Mouse (Mus musculus): Measurements from ENCODE around the gene Usp47.

Gene Usp47

DNA sequence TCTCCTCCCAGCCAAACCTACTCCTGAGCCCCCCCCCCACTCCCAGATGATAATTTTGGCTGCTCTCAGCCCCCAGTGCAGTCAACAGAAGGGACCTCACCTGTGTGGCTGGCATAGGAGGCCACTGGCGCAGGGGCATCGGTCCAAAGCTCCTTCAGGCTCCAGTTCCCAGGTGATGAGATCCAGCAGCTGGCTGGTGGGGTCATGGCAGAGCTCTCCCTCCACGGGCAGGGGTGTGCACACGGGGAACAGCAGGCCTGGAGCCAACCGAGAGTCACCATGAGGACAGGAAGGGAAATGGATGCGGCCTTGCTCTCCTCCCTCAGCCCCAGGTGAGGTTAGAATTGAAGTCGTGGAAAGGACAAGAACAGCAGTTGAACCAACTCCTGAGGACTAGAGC is 95.9 kb downstream of the Usp47 start:
- Histone ChIP-seq H3K9me3 (ENCODE audit: low read length) (no peaks in the 10 kb centered on the region), H3K27me3 (ENCODE audit: insufficient read depth, low read length) (peaks cover 3% of the 10 kb centered on the region; the same call in 1 of the 2 replicates), H3K4me1 (replicated peaks; ENCODE audit: low read depth, low read length) (peaks cover 14% of the 10 kb centered on the region), H3K36me3 (ENCODE audit: insufficient read depth, low read length) (no peaks in the 10 kb centered on the region), H3K4me3 (replicated peaks; ENCODE audit: low read length) (no peak overlapping the region)
- TF ChIP-seq CTCF (conservative IDR thresholded peaks at IDR 0.05; ENCODE audit: low read length) (no peak), NANOG (IDR thresholded peaks at IDR 0.05; ENCODE audit: borderline replicate concordance, low read length) (no peak), POU5F1 (IDR thresholded peaks at IDR 0.05; ENCODE audit: borderline replicate concordance, low read length) (no peak)

DNA sequence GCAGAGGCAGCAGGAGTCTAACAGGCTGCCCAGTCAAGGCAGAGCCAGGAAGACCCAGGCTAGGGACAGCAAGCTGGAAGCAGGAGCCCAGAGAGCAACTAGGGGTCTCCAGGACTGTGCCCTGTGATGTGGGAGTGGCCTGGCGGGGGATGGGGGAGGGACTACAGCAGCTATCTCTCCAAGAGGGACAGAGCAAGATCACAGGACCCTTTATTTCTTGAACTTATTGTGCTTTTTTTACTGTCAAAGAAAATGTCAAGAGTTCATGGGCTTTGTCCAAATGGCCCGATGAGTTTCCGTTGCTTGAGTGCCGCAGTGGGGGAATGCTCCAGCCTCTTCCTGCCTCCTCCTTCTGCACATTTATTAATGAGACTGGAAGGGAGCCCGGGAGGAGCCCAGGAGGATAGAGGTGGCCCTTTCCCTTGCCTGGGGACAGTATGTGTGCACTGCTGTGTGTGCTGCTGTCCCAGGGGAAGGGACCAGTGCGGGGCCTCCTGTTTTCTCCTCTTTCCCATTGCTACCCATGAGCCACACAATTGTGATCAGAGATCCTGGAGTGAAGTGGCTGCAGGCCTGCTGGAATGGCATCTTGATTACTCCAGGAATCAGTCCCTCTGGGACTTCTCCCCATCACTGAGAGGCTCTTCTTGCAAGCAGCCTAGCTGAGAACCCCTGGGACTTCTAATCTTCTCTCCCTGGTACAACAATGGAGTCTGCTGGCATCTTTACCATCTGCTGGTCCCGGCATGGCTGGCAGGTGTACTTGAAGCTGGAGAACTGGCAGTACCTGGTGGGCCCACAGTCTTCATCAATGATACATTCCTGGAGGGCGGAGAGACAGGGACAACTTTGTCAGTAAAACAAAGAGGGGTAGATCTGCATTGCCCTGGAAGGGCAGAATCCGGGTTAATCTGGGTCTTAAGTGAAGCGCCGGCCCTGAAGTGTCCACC is 97.8 kb downstream of the Usp47 start:
- peaks cover 20% of the 10 kb centered on the region for H3K4me1 ChIP-seq (replicated peaks; ENCODE audit: low read depth, low read length)
- no peaks in the 10 kb centered on the region for H3K36me3 ChIP-seq (ENCODE audit: insufficient read depth, low read length)
- H3K4me3 ChIP-seq (replicated peaks; ENCODE audit: low read length): no peak overlapping the region
- TF ChIP-seq CTCF (conservative IDR thresholded peaks at IDR 0.05; ENCODE audit: low read length) (no peak), POU5F1 (IDR thresholded peaks at IDR 0.05; ENCODE audit: borderline replicate concordance, low read length) (no peak)
- H3K9me3 ChIP-seq (ENCODE audit: low read length): no peaks in the 10 kb centered on the region
- peaks cover 4% of the 10 kb centered on the region; the same call in 1 of the 2 replicates for H3K27me3 ChIP-seq (ENCODE audit: insufficient read depth, low read length)

DNA sequence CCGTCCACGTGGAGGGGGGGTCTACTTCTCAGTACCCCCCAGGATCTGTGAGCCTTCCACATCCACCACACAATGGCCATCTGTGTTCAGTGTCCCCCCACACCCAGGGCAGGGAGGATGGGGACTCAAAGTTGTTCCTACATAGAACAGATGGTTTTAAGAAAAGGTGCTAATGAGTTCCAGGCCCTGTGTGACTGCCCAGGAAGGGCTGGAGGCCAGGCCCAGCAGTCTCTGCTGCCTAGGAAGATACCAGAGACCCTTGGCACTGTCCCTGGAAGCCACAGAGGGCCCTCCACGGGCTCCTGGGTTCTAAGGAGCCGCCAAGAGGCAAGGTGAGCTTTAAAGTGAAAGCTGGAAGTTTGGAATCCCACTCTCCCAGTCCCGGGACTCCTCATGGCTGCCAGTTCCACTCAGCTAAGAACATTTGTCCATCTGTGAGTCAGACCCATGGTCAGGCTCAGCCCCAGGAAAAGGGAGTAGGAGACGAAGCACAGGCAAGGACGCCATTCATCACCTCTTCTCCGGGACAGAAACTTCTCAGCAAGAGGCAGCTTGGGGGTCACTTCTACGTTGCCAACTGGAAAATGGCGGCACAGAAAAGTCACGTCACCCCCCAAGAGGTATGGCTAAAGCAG is 98.7 kb downstream of the Usp47 start:
- no peak overlapping the region for H3K4me3 ChIP-seq (replicated peaks; ENCODE audit: low read length)
- no peaks in the 10 kb centered on the region for H3K36me3 ChIP-seq (ENCODE audit: insufficient read depth, low read length)
- TF ChIP-seq POU5F1 (IDR thresholded peaks at IDR 0.05; ENCODE audit: borderline replicate concordance, low read length) (no peak), NANOG (IDR thresholded peaks at IDR 0.05; ENCODE audit: borderline replicate concordance, low read length) (no peak), CTCF (conservative IDR thresholded peaks at IDR 0.05; ENCODE audit: low read length) (no peak)
- peaks cover 4% of the 10 kb centered on the region; the same call in 1 of the 2 replicates for H3K27me3 ChIP-seq (ENCODE audit: insufficient read depth, low read length)
- H3K9me3 ChIP-seq (ENCODE audit: low read length): no peaks in the 10 kb centered on the region
- H3K4me1 ChIP-seq (replicated peaks; ENCODE audit: low read depth, low read length): peaks cover 20% of the 10 kb centered on the region

DNA sequence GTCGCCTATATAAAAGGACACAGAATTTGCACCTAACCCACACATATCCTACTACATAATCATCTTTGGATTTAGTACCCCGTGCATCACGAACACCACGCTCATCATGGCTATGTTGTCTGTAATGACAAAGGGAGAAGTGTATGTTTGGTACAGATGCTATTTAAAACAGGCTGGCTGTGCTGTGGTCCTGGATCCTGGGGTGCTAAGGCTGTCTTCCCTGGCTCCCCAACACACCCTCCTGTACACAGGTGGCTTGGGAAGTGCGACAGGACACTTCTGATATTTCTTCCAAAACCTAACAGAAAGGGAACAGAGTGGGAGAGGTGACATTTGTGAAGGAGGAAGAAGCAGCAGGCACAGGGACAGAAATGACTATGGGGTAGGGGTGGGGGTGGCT is 100.3 kb downstream of the Usp47 start:
- H3K4me3 ChIP-seq (replicated peaks; ENCODE audit: low read length): no peak overlapping the region
- peaks cover 4% of the 10 kb centered on the region; the same call in 1 of the 2 replicates for H3K27me3 ChIP-seq (ENCODE audit: insufficient read depth, low read length)
- H3K36me3 ChIP-seq (ENCODE audit: insufficient read depth, low read length): no peaks in the 10 kb centered on the region
- TF ChIP-seq CTCF (conservative IDR thresholded peaks at IDR 0.05; ENCODE audit: low read length) (no peak), NANOG (IDR thresholded peaks at IDR 0.05; ENCODE audit: borderline replicate concordance, low read length) (no peak), POU5F1 (IDR thresholded peaks at IDR 0.05; ENCODE audit: borderline replicate concordance, low read length) (no peak)
- no peaks in the 10 kb centered on the region for H3K9me3 ChIP-seq (ENCODE audit: low read length)
- H3K4me1 ChIP-seq (replicated peaks; ENCODE audit: low read depth, low read length): peaks cover 13% of the 10 kb centered on the region

DNA sequence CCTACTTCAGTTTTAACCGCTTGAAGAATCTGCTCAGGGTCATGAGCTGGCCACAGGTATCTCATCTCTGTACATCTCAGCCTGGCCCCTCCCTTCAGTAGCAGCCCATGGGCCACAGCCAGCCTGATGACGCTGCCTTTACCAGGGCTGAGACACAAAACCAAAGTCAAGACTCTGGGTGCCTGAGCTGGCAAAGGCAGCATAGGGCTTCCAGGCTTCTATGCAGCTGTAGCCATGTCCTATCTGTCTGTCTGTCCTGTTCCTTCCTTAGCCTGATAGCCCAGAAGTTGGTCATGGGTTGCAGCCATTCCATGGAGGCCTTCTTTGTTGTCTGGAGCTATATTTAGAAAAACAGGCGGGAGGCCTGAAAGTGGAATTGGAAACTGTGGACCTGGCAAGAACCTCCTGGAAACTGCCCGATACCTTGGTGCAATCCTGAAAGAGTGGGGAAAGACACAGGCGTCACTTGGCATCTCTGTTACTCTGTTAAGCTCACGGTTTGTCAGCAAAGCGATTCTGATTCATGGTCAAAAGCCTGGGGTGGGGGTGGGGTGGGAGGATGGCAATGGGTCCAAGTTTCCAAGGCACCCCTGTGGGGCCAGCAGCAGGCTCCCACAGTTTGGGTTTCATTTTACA is 102.4 kb downstream of the Usp47 start:
- TF ChIP-seq CTCF (conservative IDR thresholded peaks at IDR 0.05; ENCODE audit: low read length) (no peak), POU5F1 (IDR thresholded peaks at IDR 0.05; ENCODE audit: borderline replicate concordance, low read length) (no peak), NANOG (IDR thresholded peaks at IDR 0.05; ENCODE audit: borderline replicate concordance, low read length) (no peak)
- H3K4me3 ChIP-seq (replicated peaks; ENCODE audit: low read length): no peak overlapping the region
- H3K9me3 ChIP-seq (ENCODE audit: low read length): no peaks in the 10 kb centered on the region
- peaks cover 11% of the 10 kb centered on the region; the same call in 1 of the 2 replicates for H3K4me1 ChIP-seq (replicated peaks; ENCODE audit: low read depth, low read length)
- H3K36me3 ChIP-seq (ENCODE audit: insufficient read depth, low read length): no peaks in the 10 kb centered on the region
- peaks cover 4% of the 10 kb centered on the region; the same call in 1 of the 2 replicates for H3K27me3 ChIP-seq (ENCODE audit: insufficient read depth, low read length)

DNA sequence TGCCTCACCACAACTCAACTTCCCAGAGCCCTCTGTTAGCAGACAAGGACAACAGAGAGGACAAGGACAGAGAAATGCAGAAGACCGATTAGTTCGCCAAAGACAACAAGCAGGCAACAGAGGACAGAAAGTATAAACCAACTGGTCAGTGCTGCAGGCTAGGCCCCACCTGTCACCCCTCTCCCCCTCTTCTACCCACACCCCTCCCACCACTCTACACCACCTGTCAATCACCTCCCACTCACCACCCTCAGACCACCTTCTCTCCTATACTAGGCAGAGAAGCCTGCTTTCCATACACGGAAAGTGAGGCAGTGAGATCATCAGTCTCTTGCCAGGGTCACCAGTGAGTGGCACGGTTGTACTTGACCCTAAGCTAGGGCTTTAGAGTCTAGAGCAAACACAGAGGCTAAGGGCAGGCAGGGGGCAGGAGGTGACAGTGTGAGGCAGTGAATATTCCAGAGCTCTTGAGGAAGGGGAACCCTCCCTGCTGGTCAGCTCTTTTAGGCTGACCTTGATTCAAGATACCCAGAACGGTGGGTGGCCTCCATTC is 103.9 kb downstream of the Usp47 start:
- Histone ChIP-seq H3K4me1 (replicated peaks; ENCODE audit: low read depth, low read length) (0 out of 2 replicates have a peak, but pooled peaks cover 9% of the 10 kb centered on the region), H3K4me3 (replicated peaks; ENCODE audit: low read length) (no peak overlapping the region), H3K9me3 (ENCODE audit: low read length) (no peaks in the 10 kb centered on the region), H3K27me3 (ENCODE audit: insufficient read depth, low read length) (peaks cover 2% of the 10 kb centered on the region; the same call in 1 of the 2 replicates), H3K36me3 (ENCODE audit: insufficient read depth, low read length) (no peaks in the 10 kb centered on the region)
- TF ChIP-seq NANOG (IDR thresholded peaks at IDR 0.05; ENCODE audit: borderline replicate concordance, low read length): no peak
- no peak for TF ChIP-seq POU5F1 (IDR thresholded peaks at IDR 0.05; ENCODE audit: borderline replicate concordance, low read length)
- TF ChIP-seq CTCF (conservative IDR thresholded peaks at IDR 0.05; ENCODE audit: low read length): no peak

DNA sequence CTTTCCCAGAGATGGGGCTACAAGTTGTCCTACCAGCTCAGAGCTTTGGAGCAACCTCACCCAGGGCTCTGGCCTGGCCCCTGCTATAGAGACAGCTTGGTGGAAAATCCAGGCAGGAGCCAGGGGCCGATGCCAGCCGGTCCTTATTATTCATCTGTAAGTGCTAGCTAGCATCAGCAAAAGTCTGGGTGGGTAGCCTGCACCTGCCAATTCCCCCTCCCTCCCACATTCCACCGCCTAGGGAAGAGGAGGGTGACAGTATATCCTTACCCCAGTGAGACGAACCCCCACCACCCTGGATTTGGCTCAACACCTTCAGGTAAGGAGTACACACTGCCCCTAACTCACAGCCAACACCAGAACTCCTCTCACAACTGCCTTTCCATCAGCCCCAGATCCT is 104.7 kb downstream of the Usp47 start:
- Histone ChIP-seq H3K4me1 (replicated peaks; ENCODE audit: low read depth, low read length) (0 out of 2 replicates have a peak, but pooled peaks cover 9% of the 10 kb centered on the region), H3K9me3 (ENCODE audit: low read length) (no peaks in the 10 kb centered on the region), H3K4me3 (replicated peaks; ENCODE audit: low read length) (no peak overlapping the region)

DNA sequence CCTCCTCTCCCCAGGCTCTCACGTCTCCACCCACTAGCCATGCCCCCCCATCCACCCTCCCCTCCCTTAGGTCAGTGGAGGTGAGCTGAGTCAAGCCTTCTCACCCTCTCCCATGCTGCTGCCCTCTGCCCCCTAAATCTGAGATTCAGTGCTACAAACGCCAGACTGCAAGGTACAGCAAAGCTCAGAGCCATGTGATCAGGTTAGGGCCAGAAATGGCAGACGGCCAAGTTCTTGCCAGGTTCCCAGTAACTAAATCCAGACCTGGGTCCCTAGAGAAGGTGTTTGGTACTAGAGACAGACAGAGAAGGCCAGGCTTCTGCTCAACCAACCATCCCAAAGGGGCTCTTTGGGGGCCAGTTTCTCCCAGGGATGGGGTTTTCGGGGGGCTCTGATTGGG is 105.5 kb downstream of the Usp47 start:
- Histone ChIP-seq H3K4me3 (replicated peaks; ENCODE audit: low read length) (no peak overlapping the region), H3K27me3 (ENCODE audit: insufficient read depth, low read length) (peaks cover 2% of the 10 kb centered on the region; the same call in 1 of the 2 replicates), H3K36me3 (ENCODE audit: insufficient read depth, low read length) (no peaks in the 10 kb centered on the region), H3K9me3 (ENCODE audit: low read length) (no peaks in the 10 kb centered on the region), H3K4me1 (replicated peaks; ENCODE audit: low read depth, low read length) (0 out of 2 replicates have a peak, but pooled peaks cover 9% of the 10 kb centered on the region)
- no peak for TF ChIP-seq POU5F1 (IDR thresholded peaks at IDR 0.05; ENCODE audit: borderline replicate concordance, low read length)
- no peak for TF ChIP-seq NANOG (IDR thresholded peaks at IDR 0.05; ENCODE audit: borderline replicate concordance, low read length)
- TF ChIP-seq CTCF (conservative IDR thresholded peaks at IDR 0.05; ENCODE audit: low read length): no peak

More for the DNA sequence above, 104.7 kb downstream of the Usp47 start:
- H3K27me3 ChIP-seq (ENCODE audit: insufficient read depth, low read length): peaks cover 2% of the 10 kb centered on the region; the same call in 1 of the 2 replicates
- no peaks in the 10 kb centered on the region for H3K36me3 ChIP-seq (ENCODE audit: insufficient read depth, low read length)
- TF ChIP-seq CTCF (conservative IDR thresholded peaks at IDR 0.05; ENCODE audit: low read length) (no peak), POU5F1 (IDR thresholded peaks at IDR 0.05; ENCODE audit: borderline replicate concordance, low read length) (no peak)
